Mouse (Mus musculus) bone marrow macrophage, adult 2 months (primary cell): ENCODE measurements around the gene Cdrt4. TPM values are rescaled to one million over a fixed set of nuclear protein-coding genes. Genes with fewer than 3 reads are reported as not detected.
A peak's percentile ranks its signal among the peaks of the same experiment; 100 is the strongest.

ENCODE experiments used
- H3K27ac ChIP-seq: 2 replicates; pipeline ENCODE4 v1.5.1; 2012; ENCODE audit warnings: low read depth, low read length; ENCODE audit not compliant: insufficient read depth
- H3K4me1 ChIP-seq: 2 replicates; pipeline ENCODE4 v1.6.1; 2012; ENCODE audit warnings: low read length; ENCODE audit not compliant: control insufficient read depth, insufficient read depth
- H3K4me3 ChIP-seq: 2 replicates; pipeline ENCODE4 v1.5.1; 2012; ENCODE audit warnings: mild to moderate bottlenecking, low read length, moderate library complexity; ENCODE audit not compliant: insufficient read depth
- CTCF ChIP-seq: IDR thresholded peaks from 2 replicates; pipeline ENCODE4 v1.5.1; 2012; ENCODE audit warnings: low read depth, mild to moderate bottlenecking, low read length, moderate library complexity
- POLR2A ChIP-seq: IDR thresholded peaks from 2 replicates; pipeline ENCODE4 v1.6.1; 2012; ENCODE audit warnings: mild to moderate bottlenecking, low read depth, low read length, borderline replicate concordance
- polyA plus RNA-seq: library from polyadenylated mRNA; stranded (reverse); fragments of >200 nt; gene quantifications from 2 replicates; pipeline ENCODE4 v1.2.4, GENCODE M21; 2012; ENCODE audit not compliant: missing spikeins, insufficient read depth, insufficient read length

Gene Cdrt4
- polyA plus RNA-seq, 1 experiment, result not detected

DNA sequence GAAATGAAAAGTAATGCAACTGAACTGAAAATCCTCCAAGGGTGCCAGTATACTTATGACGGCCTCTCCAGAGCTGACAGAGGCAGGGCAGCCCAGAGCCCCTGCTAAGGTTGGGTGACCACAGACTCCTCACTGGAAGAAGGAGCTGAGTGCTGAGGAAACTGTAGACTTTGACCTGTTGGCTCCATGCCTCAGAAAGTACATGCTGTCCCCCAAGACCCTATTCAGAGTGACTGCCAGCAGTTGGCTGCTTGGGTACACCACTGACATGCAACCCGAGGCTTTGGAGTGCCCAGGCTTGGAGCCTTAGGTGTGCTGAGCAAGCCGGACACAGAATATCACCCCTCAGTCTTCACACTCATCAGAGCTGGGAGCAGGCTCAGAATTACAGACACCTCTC is 57.0 kb downstream of the Cdrt4 start:
- TF ChIP-seq POLR2A (no peak), CTCF (no peak)
- Histone ChIP-seq H3K4me1 (peaks cover 5% of the 10 kb centered on the region; the same call in 1 of the 2 replicates), H3K27ac (no peak overlapping the region), H3K4me3 (no peak overlapping the region)

DNA sequence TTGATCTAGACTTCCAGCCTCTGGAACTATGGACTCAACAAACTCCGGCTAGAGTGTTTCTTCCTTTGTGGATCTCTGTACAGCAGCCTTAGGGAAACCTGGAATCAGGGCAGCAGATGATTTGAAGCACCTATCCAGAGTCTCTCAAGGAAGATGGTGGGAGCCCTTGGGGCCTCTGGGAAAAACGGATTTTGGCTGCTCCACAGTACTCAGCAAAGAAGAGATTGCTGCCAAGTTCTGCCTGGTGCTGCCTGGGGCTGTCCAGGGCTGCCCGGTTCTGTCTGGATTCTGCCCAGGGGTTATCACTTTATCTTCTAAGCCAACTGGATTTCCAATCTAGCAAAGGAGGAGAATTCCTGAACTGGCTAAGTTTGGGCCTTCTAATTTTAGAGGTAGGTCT is 58.8 kb downstream of the Cdrt4 start:
- no peak overlapping the region for H3K4me3 ChIP-seq
- H3K27ac ChIP-seq, result no peak overlapping the region
- peaks cover 13% of the 10 kb centered on the region for H3K4me1 ChIP-seq
- TF ChIP-seq POLR2A (no peak), CTCF (no peak)

GRCm38 (mm10) chr11:63017327-63018082 is 66.5 kb downstream of the Cdrt4 start:
- no peak overlapping the region for H3K27ac ChIP-seq
- TF ChIP-seq POLR2A, result no peak
- TF ChIP-seq CTCF, result no peak
- H3K4me1 ChIP-seq, result peaks cover 46% of the 10 kb centered on the region
- H3K4me3 ChIP-seq, result no peak overlapping the region

DNA sequence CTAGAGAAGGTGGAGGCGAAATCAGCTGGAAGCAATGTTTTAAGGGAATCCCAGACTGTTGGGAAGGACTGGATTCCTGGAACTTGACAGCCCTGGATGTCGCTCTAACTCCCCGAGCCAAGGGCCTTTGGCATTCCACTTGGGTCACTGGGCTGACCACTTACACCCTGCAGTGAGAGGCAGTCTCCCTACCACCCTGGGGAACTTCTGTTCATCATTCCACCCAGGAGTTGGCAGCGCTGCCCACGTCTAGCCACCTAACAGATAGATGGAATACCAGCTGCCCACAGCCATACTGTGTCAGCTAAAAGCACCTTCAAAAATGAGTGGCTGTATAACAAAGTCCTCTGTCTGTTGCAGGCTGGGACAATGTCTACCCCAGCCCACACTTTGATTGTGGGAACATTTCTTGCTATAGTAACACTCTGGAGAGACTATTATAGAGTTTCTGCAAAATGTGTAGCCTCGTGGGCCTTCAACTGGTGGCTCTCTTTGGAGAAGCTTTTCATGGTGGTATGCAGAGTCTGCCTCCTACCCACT is 67.2 kb downstream of the Cdrt4 start:
- H3K27ac ChIP-seq, result no peak overlapping the region
- H3K4me1 ChIP-seq, result peaks cover 43% of the 10 kb centered on the region
- no peak overlapping the region for H3K4me3 ChIP-seq
- TF ChIP-seq POLR2A, result no peak
- TF ChIP-seq CTCF, result no peak

DNA sequence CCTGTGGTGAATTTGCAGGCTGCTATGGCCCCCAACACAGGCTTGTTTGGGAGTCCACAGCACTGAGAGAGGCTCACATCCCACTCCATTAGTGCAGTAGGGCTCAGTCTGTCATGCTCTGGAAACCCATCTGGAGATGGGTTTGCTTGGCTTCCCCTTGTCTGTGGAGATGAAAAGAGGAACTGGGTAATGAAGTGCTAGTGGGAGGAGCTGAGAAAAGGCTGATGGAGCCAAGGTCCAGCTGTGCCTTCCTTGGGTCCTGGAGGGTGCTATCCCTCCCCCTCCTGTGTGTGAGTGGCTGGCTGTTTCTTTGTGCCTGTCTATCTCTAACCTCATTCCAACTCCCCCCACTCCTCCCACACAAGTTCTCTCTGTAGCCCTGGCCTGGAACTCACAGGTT is 69.6 kb downstream of the Cdrt4 start:
- Histone ChIP-seq H3K4me1 (peaks cover 43% of the 10 kb centered on the region), H3K27ac (peak overlapping the region; percentile 85), H3K4me3 (no peak overlapping the region)
- TF ChIP-seq POLR2A (no peak), CTCF (no peak)

GRCm38 (mm10) chr11:63021141-63021806 is 70.3 kb downstream of the Cdrt4 start:
- Histone ChIP-seq H3K4me3 (no peak overlapping the region), H3K27ac (peak overlapping the region; percentile 40), H3K4me1 (peaks cover 48% of the 10 kb centered on the region)
- TF ChIP-seq POLR2A, result no peak
- TF ChIP-seq CTCF, result no peak

GRCm38 (mm10) chr11:63023461-63023860 is 72.5 kb downstream of the Cdrt4 start:
- H3K27ac ChIP-seq, result no peak overlapping the region
- peaks cover 59% of the 10 kb centered on the region for H3K4me1 ChIP-seq
- no peak overlapping the region for H3K4me3 ChIP-seq
- no peak for TF ChIP-seq CTCF
- no peak for TF ChIP-seq POLR2A

- H3K4me3 ChIP-seq, result no peak overlapping the region
- TF ChIP-seq POLR2A (no peak), CTCF (no peak)
- no peak overlapping the region for H3K27ac ChIP-seq
- peaks cover 57% of the 10 kb centered on the region for H3K4me1 ChIP-seq
Measured at GRCm38 (mm10) chr11:63024136-63024535, 73.1 kb downstream of the Cdrt4 start.

GRCm38 (mm10) chr11:63025476-63025875 is 74.5 kb downstream of the Cdrt4 start:
- no peak for TF ChIP-seq POLR2A
- no peak for TF ChIP-seq CTCF
- no peak overlapping the region for H3K4me3 ChIP-seq
- no peak overlapping the region for H3K27ac ChIP-seq
- H3K4me1 ChIP-seq, result peaks cover 49% of the 10 kb centered on the region

DNA sequence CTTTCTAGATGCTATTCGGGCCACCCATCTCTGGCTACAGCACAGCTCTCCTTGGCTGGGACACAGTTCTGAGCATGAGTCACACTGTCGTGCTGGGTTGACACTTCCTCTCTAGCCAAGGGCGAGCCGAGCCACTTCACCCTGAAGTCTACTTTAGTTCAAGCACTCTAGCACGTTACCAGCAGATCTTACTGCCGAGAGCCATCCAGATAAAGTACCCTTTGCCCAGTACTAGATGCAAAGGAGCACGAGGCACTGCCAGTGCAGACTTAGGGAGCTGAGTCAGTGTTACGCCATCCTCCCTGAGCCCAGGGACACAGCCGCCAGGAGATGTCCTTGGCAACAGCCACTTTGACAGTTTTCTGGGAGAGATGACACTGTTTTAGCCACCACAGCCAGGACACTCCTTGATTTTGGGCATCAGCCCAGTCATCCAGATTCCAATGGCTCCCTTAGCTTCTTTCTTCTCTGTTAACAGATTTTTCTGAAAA is 75.7 kb downstream of the Cdrt4 start:
- TF ChIP-seq POLR2A (no peak), CTCF (no peak)
- H3K27ac ChIP-seq, result peak overlapping the region; percentile 56

More for the DNA sequence above, 75.7 kb downstream of the Cdrt4 start:
- H3K4me1 ChIP-seq, result peaks cover 45% of the 10 kb centered on the region
- H3K4me3 ChIP-seq, result peak overlapping the region; percentile 6; the same call in 1 of the 2 replicates
